Mouse (Mus musculus): ENCODE results near the gene Col6a6. TPM values are rescaled to one million over a fixed set of nuclear protein-coding genes. Genes with fewer than 3 reads are reported as not detected.

The Col6a6 gene
- total and polyA plus RNA-seq, 3 experiments = 1.5 to 3.5 (median 2.5) TPM

DNA sequence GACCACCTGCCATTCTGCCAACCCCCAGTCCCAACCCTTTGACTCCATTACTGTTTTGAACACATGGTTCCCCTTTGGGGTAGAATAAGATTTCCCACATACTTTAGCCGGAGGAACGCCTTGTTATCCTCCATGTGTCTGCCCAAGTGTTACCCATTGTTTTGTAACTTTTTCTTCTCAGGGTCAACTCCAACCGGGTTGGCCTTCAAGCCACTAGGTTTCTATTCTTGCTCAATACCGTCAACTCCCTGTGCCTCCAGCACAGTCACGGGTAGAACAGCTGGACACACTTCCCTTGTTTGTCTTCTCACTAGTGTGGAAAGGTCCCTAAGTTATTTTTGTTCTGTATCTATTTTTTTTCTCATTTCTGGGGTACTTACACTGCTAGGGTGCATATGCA lies 69.1 kb downstream of the Col6a6 start:
- Histone ChIP-seq H3K36me3 (ENCODE audit: control insufficient read depth, insufficient read depth, low read length) (no peaks in the 10 kb centered on the region), H3K9ac (ENCODE audit: low read depth, low read length) (no peak overlapping the region), H3K4me3 (no peak overlapping the region), H3K27me3 (ENCODE audit: control insufficient read depth, insufficient read depth, low read length) (no peaks in the 10 kb centered on the region), H3K4me1 (ENCODE audit: control insufficient read depth, insufficient read depth, low read length) (peaks cover 3% of the 10 kb centered on the region; the same call in 1 of the 2 replicates), H3K27ac (no peak overlapping the region), H3K79me2 (replicated peaks; ENCODE audit: control insufficient read depth, insufficient read depth, low read length) (no peaks in the 10 kb centered on the region)
- peak in 1 of 2 experiments; percentile 49 for DNase-seq
- TF ChIP-seq POLR2A (IDR thresholded peaks at IDR 0.05; ENCODE audit: insufficient read depth, low read depth, low read length) (no peak), EP300 (IDR thresholded peaks at IDR 0.05; ENCODE audit: insufficient read depth, low read depth, low read length) (0 out of 2 replicates have a peak, but pooled peaks have one; percentile 34), CTCF (IDR thresholded peaks at IDR 0.05) (no peak)
- WGBS = 54% methylated on average over 5 of the region's 5 CpGs
- intact Hi-C loops (cut with DNase I) = no loop called here

DNA sequence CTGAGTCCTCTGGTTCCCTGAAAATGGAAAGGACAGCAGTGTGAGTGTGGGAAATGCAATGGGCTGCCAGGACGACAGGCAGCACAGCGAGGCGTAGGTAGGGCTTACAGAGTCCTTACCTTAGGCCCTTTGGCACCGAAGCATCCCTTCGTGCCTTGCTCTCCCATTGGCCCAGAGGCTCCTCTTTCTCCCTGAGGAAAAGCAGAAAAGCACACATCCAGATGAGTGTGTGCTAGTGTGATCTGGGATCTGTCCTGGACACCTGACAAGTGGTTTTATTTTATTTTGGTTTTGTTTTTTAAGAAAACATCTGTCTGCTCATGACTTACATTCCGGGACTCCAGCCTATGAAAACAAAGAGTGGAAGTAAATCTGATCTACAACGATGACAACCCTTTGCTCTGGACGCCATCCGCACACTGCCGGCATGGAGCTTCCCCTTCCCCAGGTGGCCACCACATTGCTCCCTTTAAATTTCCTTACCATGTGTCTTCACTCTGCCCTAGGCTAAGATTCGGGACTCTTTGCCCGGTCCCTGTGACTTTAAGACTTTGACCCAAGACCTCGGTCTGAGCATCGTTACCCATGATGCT lies 69.7 kb downstream of the Col6a6 start:
- intact Hi-C loops (cut with DNase I) = no loop called here
- H3K9ac ChIP-seq (ENCODE audit: low read depth, low read length) = no peak overlapping the region
- no peaks in the 10 kb centered on the region for H3K36me3 ChIP-seq (ENCODE audit: control insufficient read depth, insufficient read depth, low read length)
- peak in 1 of 2 experiments; percentile 33 for DNase-seq
- peaks cover 3% of the 10 kb centered on the region; the same call in 1 of the 2 replicates for H3K4me1 ChIP-seq (ENCODE audit: control insufficient read depth, insufficient read depth, low read length)
- 64% methylated on average over 14 of the region's 14 CpGs for WGBS
- TF ChIP-seq EP300 (IDR thresholded peaks at IDR 0.05; ENCODE audit: insufficient read depth, low read depth, low read length) = no peak
- TF ChIP-seq POLR2A (IDR thresholded peaks at IDR 0.05; ENCODE audit: insufficient read depth, low read depth, low read length) = no peak
- TF ChIP-seq CTCF (IDR thresholded peaks at IDR 0.05) = no peak
- no peaks in the 10 kb centered on the region for H3K27me3 ChIP-seq (ENCODE audit: control insufficient read depth, insufficient read depth, low read length)
- H3K4me3 ChIP-seq = no peak overlapping the region
- H3K79me2 ChIP-seq (replicated peaks; ENCODE audit: control insufficient read depth, insufficient read depth, low read length) = no peaks in the 10 kb centered on the region
- H3K27ac ChIP-seq = no peak overlapping the region

DNA sequence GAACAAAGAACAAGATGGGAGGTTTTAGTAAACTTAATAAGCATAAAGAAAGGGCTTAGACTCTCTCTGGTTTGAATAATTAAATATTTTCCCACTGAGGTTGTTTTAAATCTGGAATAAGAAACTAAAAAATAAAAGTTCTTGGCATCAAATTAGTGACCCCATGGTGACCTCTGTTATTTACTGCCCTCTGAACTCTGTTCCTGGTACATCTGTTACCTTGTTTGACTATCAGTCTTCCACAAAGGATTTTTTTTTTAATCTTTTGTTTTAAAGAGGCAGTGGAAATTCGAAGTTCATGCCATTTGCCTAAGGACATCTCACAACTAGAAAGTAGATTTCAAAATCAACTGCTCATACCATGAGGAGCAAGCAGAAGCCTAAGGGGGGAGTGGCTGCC lies 73.7 kb downstream of the Col6a6 start:
- Histone ChIP-seq H3K27ac (no peak overlapping the region), H3K9ac (ENCODE audit: low read depth, low read length) (no peak overlapping the region), H3K79me2 (replicated peaks; ENCODE audit: control insufficient read depth, insufficient read depth, low read length) (no peaks in the 10 kb centered on the region), H3K36me3 (ENCODE audit: control insufficient read depth, insufficient read depth, low read length) (no peaks in the 10 kb centered on the region), H3K4me3 (no peak overlapping the region), H3K27me3 (ENCODE audit: control insufficient read depth, insufficient read depth, low read length) (no peaks in the 10 kb centered on the region), H3K4me1 (ENCODE audit: control insufficient read depth, insufficient read depth, low read length) (peaks cover 3% of the 10 kb centered on the region; the same call in 1 of the 2 replicates)
- TF ChIP-seq CTCF (IDR thresholded peaks at IDR 0.05) (no peak), POLR2A (IDR thresholded peaks at IDR 0.05; ENCODE audit: insufficient read depth, low read depth, low read length) (no peak), EP300 (IDR thresholded peaks at IDR 0.05; ENCODE audit: insufficient read depth, low read depth, low read length) (no peak)
- intact Hi-C loops (cut with DNase I) = no loop called here
- no peak for DNase-seq
- 39% methylated on average over 1 of the region's 1 CpGs for WGBS

DNA sequence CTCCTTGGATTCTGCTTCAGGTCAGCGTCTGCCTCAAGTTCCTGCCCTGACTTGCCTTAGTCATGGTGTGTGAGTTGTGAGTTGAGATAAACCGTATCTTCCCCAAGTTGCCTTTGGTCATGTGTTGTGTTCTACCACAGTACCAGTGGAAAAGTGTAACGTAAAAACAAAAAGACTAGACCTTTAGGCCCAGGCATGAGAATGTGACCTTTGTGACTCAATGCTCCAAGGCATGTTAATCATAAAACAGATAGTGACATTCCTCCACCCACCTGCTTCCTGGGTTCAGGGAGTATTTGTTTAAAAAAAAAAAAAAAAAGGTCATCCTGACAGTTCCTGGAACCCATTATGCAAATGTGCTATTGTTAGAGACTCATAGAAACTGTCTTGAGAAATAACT lies 82.1 kb downstream of the Col6a6 start:
- Histone ChIP-seq H3K79me2 (replicated peaks; ENCODE audit: control insufficient read depth, insufficient read depth, low read length) (no peaks in the 10 kb centered on the region), H3K36me3 (ENCODE audit: control insufficient read depth, insufficient read depth, low read length) (no peaks in the 10 kb centered on the region), H3K27me3 (ENCODE audit: control insufficient read depth, insufficient read depth, low read length) (no peaks in the 10 kb centered on the region), H3K27ac (no peak overlapping the region), H3K4me1 (ENCODE audit: control insufficient read depth, insufficient read depth, low read length) (no peaks in the 10 kb centered on the region), H3K4me3 (no peak overlapping the region), H3K9ac (ENCODE audit: low read depth, low read length) (no peak overlapping the region)
- no peak for TF ChIP-seq POLR2A (IDR thresholded peaks at IDR 0.05; ENCODE audit: insufficient read depth, low read depth, low read length)
- no peak for TF ChIP-seq CTCF (IDR thresholded peaks at IDR 0.05)
- no peak for TF ChIP-seq EP300 (IDR thresholded peaks at IDR 0.05; ENCODE audit: insufficient read depth, low read depth, low read length)
- no peak for DNase-seq
- 79% methylated on average over 3 of the region's 3 CpGs for WGBS
- intact Hi-C loops (cut with DNase I) = no loop called here

DNA sequence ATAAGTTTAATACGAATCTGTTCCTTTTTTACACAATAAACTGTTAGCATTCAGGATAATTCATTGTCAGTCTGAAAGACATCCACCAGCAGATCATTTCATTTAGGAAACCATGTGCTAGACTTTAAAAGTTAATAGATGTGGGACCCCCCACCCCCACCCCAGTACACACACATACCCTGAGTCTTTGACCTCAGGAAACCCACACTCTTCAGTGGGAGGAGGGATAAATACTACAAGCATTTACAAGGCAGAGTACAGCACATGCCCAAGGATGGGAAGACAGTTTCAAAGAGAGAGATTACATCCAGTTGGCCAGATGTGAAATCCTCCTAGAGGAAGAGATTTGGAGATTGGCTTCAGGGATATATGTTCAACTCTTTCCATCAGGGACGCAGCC lies 87.5 kb downstream of the Col6a6 start:
- H3K36me3 ChIP-seq (ENCODE audit: control insufficient read depth, insufficient read depth, low read length) = no peaks in the 10 kb centered on the region
- WGBS = 79% methylated on average over 2 of the region's 2 CpGs
- H3K4me1 ChIP-seq (ENCODE audit: control insufficient read depth, insufficient read depth, low read length) = no peaks in the 10 kb centered on the region
- H3K4me3 ChIP-seq = no peak overlapping the region
- H3K27ac ChIP-seq = no peak overlapping the region
- H3K9ac ChIP-seq (ENCODE audit: low read depth, low read length) = no peak overlapping the region
- intact Hi-C loops (cut with DNase I) = no loop called here
- TF ChIP-seq EP300 (IDR thresholded peaks at IDR 0.05; ENCODE audit: insufficient read depth, low read depth, low read length) (no peak), CTCF (IDR thresholded peaks at IDR 0.05) (no peak), POLR2A (IDR thresholded peaks at IDR 0.05; ENCODE audit: insufficient read depth, low read depth, low read length) (no peak)
- H3K79me2 ChIP-seq (replicated peaks; ENCODE audit: control insufficient read depth, insufficient read depth, low read length) = no peaks in the 10 kb centered on the region
- no peaks in the 10 kb centered on the region for H3K27me3 ChIP-seq (ENCODE audit: control insufficient read depth, insufficient read depth, low read length)
- no peak for DNase-seq

DNA sequence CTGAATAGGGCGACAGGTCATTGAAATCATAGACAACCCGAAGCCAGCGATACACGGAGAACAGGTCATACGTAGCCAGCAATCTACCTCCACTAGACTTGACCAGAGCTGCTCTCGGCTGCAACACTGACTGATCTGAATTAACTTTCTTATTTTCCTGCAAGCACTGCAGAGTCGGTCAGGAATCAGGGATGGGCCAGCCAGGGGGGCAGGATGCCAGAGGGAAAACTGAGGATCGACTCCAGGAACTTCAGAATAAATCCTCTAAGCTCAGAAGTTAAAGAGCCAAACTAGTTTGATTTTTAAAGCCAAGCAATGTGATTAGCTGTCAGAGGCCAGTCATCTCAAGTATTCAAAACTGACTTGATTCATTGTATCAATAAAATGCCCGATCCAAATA lies 88.5 kb downstream of the Col6a6 start:
- H3K27ac ChIP-seq = no peak overlapping the region
- no peaks in the 10 kb centered on the region for H3K79me2 ChIP-seq (replicated peaks; ENCODE audit: control insufficient read depth, insufficient read depth, low read length)
- peak in 1 of 2 experiments; percentile 20 for DNase-seq
- no peaks in the 10 kb centered on the region for H3K36me3 ChIP-seq (ENCODE audit: control insufficient read depth, insufficient read depth, low read length)
- H3K4me3 ChIP-seq = no peak overlapping the region
- no peak overlapping the region for H3K9ac ChIP-seq (ENCODE audit: low read depth, low read length)
- WGBS = 81% methylated on average over 9 of the region's 9 CpGs
- TF ChIP-seq CTCF (IDR thresholded peaks at IDR 0.05) (no peak), POLR2A (IDR thresholded peaks at IDR 0.05; ENCODE audit: insufficient read depth, low read depth, low read length) (no peak), EP300 (IDR thresholded peaks at IDR 0.05; ENCODE audit: insufficient read depth, low read depth, low read length) (no peak)
- no peaks in the 10 kb centered on the region for H3K4me1 ChIP-seq (ENCODE audit: control insufficient read depth, insufficient read depth, low read length)
- intact Hi-C loops (cut with DNase I) = no loop called here
- H3K27me3 ChIP-seq (ENCODE audit: control insufficient read depth, insufficient read depth, low read length) = no peaks in the 10 kb centered on the region
